Mouse (Mus musculus) layer of hippocampus, postnatal 10 days (tissue): ENCODE measurements around the gene Fgfr2. TPM values are rescaled to one million over a fixed set of nuclear protein-coding genes. Genes with fewer than 3 reads are reported as not detected.
"Not testable (repeated sequence)": the region's sequence is repeated elsewhere in the genome, so short reads cannot be mapped to it uniquely, and the experiment has no call there.

Source experiments
- DNase-seq, 2 experiments: peaks; one replicate each; pipeline ENCODE4 v3.0.0; 2021; ENCODE audit warnings: low spot score in 2 of 2
- total RNA-seq, 2 experiments: library from RNA; stranded (reverse); gene quantifications; 2 replicates each; pipeline ENCODE4 v1.2.3; 2021

Gene Fgfr2
- total RNA-seq, 2 experiments from 2014 or later, result 35.6 to 48.3 TPM

DNA sequence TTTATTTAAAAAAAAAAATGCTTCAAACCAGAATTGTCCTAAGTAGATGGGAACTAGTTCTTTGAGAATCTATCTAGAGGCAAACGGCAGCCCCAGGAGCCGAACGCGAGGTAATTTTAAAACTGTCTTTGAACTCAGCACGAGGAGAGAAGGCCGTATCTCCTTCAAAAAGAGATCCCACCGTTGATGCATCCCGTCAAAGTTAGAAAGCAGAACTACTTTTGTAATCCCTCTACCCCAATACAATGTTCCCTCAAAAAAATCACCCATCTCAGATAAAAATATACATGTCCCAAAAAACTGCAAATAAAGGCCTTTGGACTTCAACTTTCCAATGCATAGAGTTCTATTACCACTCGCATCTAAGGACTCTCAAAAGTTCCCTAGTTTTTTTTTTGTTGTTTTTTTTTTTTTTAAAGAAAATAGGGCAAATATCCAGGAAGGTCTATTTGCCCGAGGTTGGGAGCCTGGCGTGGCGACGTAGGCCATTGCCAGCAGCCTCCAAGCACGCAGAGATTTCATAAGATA is 2.0 kb downstream of the Fgfr2 start:
- no peak for DNase-seq

DNA sequence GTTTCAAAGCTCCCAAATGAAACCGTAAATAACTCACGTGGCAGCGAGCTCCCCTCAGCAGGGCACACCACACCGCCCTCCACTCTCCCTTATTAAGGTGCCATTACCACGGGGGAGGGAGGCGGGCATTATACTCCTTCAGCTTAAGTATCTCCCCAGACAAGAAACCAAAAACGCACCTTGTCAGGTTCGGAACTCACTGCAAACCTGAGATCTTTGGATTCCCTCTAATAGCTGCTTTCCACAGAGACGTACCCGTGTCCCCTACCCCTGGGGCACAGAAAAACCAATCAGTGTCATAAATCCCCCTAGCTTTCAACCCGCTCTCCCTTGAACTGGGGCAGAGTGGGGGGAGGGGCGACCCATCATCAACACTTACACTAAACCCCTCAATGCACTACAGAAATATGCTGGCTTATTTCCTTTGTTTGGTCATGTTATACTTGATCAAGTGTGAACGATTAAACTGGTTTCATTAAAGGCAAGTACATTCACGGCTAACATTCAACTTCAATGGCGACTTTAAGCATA is 2.9 kb downstream of the Fgfr2 start:
- no peak for DNase-seq

DNA sequence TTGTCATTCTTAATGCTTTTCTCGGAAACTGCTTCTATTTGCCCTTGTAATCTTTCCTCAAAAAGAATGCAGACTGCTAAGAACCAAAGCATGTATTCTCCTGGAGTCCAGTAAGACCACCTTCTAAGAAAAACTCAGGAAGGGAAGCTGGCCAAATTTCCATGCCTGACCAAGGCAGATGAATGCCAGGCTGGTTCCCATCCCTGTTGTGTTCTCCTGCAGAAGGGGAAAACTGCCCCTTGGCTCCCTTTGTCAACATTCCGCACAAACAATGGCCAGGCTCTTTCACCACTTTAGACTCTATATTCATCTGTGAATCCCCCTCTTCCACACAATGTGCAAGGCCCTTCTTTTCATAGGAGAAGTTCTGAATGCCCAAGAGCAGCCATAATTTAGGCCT is 5.3 kb downstream of the Fgfr2 start:
- no peak for DNase-seq

DNA sequence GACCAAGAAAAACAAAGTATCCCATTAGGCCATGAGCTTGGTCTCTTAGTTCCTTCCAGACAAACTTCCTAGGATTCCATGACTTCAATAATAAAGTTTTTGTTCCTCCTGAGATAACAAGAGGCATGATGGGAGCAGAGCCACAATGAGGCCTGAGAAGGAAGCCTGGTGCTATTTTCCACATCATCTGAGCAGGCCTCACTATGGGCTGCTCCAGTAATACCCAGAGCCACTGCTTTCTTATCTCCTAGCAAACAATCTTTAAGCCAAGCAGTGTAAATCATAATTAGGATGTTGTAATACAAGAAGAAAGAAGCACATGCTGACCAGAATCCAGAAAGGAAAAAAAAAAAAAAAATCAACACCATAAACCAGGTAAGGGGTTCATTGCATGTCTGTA is 6.6 kb downstream of the Fgfr2 start:
- DNase-seq, result no peak

DNA sequence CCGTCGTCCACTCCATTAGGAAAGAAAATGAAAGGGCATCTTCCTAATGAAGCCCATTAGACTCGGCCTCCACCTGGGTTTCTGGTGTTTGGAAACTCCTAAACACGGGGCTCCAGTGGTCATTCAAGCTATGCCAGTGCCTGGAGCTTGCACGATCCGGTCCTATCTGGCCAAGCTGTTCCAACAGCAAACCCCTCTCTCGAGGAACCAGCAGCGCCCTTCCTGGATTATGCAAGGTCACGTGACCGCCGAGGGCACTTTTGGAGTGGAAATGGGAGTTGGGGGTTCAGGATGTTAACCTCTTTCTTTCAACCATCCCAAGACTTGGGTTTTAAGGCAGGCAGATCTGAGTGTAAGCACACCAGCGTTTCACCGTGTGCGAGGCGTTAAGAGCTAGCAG is 7.3 kb downstream of the Fgfr2 start:
- no peak for DNase-seq

GRCm38 (mm10) chr7:133114847-133115470 is 8.2 kb downstream of the Fgfr2 start:
- DNase-seq, result no peak

GRCm38 (mm10) chr7:133113185-133113895 is 9.8 kb downstream of the Fgfr2 start:
- DNase-seq, result no peak

DNA sequence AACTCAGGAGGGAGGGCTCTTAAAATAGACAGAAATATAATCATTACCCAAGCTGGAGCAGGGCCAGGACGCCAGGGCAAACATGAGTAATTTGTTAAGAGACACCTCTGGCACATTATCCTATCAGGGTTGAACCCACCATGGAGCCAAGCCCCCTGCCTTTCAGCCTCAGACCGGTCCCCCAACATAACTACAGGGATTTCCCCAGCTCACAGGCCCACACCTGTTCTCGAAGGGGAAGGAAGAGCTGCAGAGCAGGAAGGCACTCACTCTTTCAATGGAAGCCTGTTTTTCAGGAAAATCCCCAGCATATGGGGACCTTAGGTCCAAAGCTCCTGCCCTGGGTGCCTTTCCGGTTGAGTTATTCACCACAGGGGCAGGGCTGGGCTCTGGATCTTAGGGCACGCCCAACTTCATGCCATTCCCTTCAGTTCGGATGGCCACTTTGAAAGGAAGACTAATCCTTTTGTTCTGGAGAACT is 10.8 kb downstream of the Fgfr2 start:
- no peak for DNase-seq

GRCm38 (mm10) chr7:133109442-133109841 is 13.7 kb downstream of the Fgfr2 start:
- no peak for DNase-seq

- DNase-seq, result no peak
Observed at GRCm38 (mm10) chr7:133108695-133109094, 14.5 kb downstream of the Fgfr2 start.

DNA sequence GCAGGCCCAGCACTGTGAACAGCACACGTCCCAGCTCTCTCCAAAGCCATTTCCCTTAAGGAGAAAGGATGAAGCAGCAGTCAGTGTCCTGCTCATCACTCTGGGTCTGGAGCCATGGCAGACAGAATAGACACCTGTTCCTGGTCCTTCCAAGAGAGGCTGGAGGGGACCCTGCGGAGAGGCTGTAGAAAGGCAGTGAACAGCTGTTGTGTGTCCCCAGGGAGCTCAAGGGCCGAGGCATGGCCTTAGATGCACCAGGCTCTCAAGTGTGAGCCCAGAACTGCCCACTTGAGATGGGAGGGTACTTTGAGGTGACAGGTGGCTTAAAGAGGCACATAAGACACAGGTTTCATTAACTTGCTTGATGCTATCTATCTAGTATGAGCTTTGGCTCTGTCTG is 20.6 kb downstream of the Fgfr2 start:
- DNase-seq, result no peak

GRCm38 (mm10) chr7:133101070-133101469 is 22.1 kb downstream of the Fgfr2 start:
- no peak for DNase-seq

DNA sequence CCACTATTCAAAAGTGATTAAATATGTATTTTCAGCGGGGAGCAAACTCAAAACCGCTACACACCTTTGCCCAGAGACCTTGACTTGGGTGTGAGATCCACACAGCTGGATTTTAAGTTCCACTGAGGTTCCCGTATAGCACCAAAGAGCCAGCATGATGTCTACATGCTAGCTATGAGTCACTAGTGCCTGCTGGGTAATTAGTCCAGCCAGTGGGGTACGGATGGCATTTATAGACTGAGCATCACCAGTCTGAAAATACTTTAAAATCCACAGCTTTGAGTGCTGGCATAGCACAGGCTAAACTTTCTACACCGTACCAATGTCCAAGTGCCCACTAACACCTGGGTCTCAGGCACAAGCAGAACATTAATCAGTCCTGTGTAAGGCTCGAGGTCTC is 23.0 kb downstream of the Fgfr2 start:
- DNase-seq, result no peak

DNA sequence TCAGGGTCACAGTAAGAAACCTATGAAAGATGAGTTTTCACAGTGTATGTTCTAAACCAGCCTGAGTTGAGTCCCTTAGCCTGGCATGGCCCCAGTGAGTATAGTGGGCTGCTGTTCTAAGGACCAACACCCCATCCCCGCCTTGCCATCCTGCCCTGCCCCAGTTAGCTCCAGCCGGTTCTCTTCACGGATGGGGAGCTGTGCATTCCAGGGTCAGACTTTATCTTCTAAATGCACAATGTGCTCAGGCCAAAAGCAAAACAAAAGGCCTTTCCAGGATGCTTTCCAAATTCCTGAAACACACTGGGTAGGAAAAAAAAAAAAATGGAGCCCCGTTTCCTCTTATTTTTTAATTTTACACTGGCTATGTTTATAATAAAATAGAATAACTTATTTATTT is 23.9 kb downstream of the Fgfr2 start:
- no peak for DNase-seq

DNA sequence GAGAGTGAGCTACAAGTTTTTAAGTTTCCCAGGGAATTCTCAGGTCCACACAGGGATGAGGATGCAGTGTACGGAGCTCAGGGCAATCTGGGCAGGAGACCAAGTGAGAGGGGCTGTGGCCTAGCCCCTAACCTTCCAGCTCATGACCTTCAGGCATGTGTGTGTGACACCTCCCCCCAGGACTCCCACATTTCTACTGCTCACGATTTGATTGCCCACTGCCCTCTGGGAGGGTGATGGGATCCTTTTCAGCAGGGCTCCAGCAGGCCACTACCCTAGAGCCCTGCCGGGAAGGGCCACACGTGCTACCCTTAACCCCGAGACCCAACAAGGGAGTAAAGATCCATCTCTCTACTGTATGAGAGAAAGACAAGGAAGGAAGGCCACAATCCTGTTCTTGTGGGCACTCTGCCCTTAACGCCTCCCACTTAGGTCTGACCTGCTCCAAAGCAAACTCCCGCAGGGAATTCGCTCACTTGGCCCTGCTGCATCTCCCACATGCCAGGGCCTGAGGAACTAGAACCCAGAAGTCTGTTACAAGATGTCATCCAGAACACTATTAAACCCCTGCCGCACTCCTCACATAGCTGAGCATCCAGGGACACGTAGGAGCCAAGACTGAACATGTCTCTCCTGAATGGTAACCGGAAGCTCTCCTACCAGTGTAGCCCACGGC is 24.9 kb downstream of the Fgfr2 start:
- no peak for DNase-seq

GRCm38 (mm10) chr7:133095610-133096009 is 27.5 kb downstream of the Fgfr2 start:
- not testable (repeated sequence) for DNase-seq

- DNase-seq, result no peak
Observed at GRCm38 (mm10) chr7:133094711-133095495, 28.2 kb downstream of the Fgfr2 start.

GRCm38 (mm10) chr7:133094161-133094560 is 29.0 kb downstream of the Fgfr2 start:
- DNase-seq, result no peak

DNA sequence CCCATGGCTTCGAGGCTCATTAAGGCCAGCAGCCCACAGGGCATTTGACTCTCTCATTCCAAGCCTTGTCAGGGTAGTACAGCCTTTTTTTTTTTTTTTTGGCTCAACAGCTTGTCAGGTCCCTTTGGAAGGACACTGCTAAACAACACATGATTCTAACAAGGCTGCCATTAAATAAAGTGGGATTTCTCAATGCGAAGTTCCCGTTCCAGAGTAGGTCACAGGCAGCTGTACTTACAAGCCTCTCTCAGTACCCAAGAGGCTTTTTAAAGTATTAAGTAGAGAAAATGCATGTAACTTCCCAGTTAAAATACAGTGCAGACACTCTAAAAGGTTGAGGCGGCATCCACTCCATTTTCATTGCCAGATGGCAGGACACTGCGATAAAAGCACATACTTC is 29.4 kb downstream of the Fgfr2 start:
- no peak for DNase-seq

DNA sequence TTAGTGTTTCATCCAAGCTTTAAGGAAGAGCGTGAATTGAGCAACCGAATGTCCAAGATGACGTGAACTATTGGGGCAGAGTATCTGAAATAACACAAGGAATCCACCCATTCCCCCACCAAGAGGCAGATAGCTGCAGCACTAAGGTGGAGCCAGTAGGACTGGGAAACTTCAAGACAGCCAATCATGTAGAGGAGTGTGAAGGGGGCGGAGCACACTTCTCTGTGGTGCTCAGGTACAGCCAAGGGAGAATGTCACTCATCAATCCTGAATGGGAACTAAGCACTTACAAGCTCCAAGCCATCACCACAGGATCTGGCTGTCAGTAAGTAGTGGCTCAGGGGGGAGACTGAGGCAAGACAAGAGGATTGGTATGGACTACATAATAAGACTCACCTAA is 32.5 kb downstream of the Fgfr2 start:
- DNase-seq, result no peak

DNA sequence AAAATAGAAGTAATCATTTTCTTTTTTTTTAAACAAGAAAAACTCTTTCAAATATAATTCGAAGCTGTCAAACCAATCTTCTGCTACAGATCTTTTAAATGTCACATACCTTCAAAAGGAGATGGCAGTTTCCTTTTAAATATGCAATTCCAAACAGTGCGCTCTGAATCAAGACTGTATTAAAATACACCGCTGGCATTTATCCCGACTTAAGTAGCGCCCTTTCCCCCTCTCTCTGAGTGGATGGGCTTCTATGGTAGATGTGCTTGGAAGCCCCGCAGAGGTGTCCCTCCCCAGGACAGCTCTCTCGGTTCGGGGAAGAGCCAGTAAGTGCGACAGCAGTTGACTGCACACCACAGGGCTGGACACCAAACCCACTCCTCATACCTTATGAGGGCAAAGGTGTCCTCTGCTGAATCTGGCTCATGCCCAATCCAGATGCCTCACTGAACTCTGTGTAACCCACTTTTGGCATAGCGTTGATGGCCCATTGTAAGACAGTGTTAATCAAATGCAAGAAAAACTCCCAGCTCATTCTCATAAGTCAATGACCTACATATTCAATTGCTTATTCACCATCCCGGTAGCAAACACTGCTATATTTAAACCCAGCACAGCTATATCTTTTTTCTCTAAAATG is 33.4 kb downstream of the Fgfr2 start:
- no peak for DNase-seq
